Mouse (Mus musculus): ENCODE results near the gene Nelfb.

The Nelfb gene

GRCm38 (mm10) chr2:25176573-25176972, 34.7 kb downstream of the Nelfb start:
- no peak for DNase-seq (ENCODE audit: low read depth, low spot score)

GRCm38 (mm10) chr2:25175690-25176078, 35.6 kb downstream of the Nelfb start:
- no peak for DNase-seq (ENCODE audit: low read depth, low spot score)

DNA sequence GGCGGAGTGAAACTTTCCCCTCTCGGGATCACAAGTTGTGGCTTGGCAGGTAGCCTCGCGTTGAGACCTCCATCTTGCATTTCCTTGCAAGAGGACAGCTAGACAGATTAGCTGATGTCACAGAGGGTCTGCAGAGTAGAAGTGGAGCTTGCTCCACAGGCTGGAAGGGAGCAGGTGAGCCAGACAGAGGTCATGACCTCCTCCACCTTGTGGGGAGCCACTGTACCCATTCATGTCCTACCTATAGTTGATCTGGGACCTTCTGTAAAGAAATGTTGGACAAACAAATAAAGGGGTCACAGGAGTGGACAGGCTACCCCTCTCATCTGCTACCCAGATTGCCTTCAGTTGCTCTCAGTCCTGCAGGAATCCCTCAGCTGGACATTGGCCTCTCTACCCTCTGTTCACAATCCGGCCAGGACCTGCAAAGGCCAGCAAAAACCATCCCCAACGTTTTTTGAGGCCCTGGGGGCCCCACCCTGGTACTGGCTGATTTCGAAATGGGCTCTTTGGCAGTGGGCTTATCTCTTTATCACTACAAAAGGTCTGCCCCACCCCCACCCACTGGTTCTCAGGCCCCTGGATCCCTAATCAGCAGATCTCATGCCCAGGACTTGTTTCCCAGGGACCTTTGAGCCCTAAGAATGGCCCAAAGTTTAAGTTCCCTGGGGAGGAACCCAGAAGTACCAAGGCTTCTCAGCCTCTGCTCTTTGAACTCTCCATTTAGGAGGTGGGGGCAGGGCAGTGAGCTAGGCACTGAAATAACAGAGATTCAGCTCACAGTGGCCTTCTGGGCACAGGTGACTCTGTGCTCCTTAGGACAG, 36.2 kb downstream of the Nelfb start:
- DNase-seq (ENCODE audit: low read depth, low spot score): no peak

GRCm38 (mm10) chr2:25173821-25174220, 37.5 kb downstream of the Nelfb start:
- DNase-seq (ENCODE audit: low read depth, low spot score): no peak

DNA sequence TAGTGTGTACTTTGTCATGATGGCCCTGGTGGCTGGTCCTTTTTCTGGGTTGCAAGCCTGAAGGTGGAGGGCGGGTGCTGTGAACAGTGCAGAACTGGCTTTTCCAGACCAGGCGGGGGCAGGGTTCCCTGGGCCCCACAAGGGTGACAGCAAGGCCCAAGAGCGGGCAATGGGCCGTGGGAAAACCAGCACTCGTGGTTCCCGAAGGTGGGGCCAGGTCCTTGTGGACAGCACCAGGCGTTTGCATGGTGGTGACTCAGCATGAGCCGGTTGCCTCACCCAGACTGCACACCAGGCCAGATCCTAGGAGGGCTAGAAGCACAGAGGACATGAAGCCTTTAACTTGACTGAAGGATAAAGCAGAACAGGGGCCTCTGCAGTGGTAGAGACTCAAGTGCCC, 38.7 kb downstream of the Nelfb start:
- no peak for DNase-seq (ENCODE audit: low read depth, low spot score)

DNA sequence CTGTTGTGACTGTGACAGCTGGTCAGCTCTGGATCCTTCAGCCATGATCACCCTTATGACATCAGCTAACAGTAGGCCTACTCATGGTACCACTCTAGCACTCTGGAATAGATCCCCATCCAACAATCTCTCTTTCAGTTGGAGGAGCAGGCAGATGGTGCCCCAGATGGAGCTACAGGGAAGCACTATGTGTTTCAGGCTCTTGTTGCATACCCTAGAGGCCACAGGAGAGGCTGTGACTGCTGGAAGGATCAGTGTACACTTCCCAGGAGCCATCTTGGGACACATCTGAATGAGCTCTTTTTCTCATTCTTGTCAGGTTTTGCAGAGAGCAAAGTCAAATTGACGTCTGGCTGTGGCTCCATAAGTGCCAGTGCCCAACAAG, 39.5 kb downstream of the Nelfb start:
- DNase-seq (ENCODE audit: low read depth, low spot score): no peak

- no peak for DNase-seq (ENCODE audit: low read depth, low spot score)
Measured at GRCm38 (mm10) chr2:25171101-25171768, 40.1 kb downstream of the Nelfb start.

- DNase-seq (ENCODE audit: low read depth, low spot score): no peak
Measured at GRCm38 (mm10) chr2:25170326-25171100, 40.8 kb downstream of the Nelfb start.

DNA sequence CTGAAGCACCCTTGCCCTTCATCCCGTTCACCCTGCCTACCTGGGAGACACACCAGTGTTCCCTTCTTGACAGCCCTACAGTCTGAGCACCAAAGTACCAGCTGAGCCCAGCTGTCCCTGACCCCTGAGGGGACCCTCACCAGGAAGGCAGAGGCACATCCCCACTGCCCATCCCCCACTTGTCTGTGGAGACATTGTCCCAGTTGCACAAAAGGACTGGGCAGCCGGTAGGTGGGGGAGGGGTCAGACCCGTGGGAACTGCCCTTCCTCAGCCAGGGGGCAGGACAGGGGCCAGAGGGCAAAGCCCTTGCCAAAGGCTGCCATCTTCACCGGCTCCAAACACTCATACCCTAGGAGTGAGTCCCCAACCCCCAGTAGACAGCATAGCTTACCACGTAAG, 41.5 kb downstream of the Nelfb start:
- DNase-seq (ENCODE audit: low read depth, low spot score): peak; percentile 66

- DNase-seq (ENCODE audit: low read depth, low spot score): peak; percentile 36
Measured at GRCm38 (mm10) chr2:25168665-25168978, 42.7 kb downstream of the Nelfb start.

DNA sequence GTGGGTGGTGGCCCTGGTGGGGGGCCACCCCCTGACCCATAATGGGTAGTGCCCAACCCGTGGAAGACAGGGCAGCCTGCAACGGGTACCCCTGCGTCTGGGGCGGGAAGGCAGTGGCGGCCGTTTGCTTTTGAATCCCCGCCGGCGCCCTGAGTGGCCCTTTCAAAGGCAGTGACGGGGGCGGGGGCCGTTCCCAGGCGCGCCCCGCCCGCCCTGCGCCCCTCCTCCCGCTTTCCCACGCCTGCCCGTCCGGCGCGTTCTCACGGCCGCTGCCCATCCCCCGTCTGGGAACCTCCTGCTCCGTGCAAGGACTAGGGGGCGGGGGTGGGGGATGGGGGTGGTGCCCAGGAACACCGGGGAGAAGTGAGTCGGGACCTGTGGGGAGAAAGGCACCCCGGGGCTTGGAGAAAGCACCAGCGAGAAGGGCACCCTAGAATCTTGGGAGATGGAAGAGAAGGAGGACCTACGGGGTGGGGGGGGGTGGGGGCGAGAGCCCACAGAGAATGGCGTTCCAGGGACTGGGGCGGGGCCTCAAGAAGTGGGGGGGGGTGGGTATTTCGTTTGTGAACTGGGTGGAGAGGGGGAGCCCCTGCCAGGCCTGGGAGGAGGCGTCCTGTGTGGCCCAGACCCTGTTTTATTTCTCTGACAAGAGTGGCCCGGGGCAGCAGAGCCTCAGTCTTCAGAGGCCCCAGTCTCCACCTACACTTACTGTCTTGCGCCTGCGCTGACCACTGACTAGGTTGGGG, 43.2 kb downstream of the Nelfb start:
- peak; percentile 82 for DNase-seq (ENCODE audit: low read depth, low spot score)

DNA sequence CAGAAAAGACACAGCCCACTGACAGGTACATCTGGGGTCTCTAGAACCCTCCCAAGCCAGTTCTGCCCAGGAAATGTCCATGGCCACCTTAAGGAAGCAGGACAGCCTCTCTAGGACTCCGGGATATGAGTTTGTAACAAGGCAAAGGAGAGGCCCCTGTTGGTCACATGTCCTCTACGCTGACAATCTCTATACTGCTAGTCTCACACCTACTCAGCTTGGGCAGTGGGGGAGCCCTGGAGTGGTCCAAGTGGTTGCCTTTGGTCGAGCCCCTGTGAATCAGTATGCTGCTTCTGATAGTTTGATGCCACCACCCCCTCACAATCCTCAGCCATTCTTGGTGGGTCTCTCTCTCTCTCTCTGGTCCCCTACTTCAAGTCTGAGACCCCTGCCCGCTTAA, 43.8 kb downstream of the Nelfb start:
- no peak for DNase-seq (ENCODE audit: low read depth, low spot score)

GRCm38 (mm10) chr2:25157655-25158054, 53.6 kb downstream of the Nelfb start:
- peak; percentile 49 for DNase-seq (ENCODE audit: low read depth, low spot score)

- no peak for DNase-seq (ENCODE audit: low read depth, low spot score)
Measured at GRCm38 (mm10) chr2:25156990-25157389, 54.3 kb downstream of the Nelfb start.

- no peak for DNase-seq (ENCODE audit: low read depth, low spot score)
Measured at GRCm38 (mm10) chr2:25156177-25156576, 55.1 kb downstream of the Nelfb start.

DNA sequence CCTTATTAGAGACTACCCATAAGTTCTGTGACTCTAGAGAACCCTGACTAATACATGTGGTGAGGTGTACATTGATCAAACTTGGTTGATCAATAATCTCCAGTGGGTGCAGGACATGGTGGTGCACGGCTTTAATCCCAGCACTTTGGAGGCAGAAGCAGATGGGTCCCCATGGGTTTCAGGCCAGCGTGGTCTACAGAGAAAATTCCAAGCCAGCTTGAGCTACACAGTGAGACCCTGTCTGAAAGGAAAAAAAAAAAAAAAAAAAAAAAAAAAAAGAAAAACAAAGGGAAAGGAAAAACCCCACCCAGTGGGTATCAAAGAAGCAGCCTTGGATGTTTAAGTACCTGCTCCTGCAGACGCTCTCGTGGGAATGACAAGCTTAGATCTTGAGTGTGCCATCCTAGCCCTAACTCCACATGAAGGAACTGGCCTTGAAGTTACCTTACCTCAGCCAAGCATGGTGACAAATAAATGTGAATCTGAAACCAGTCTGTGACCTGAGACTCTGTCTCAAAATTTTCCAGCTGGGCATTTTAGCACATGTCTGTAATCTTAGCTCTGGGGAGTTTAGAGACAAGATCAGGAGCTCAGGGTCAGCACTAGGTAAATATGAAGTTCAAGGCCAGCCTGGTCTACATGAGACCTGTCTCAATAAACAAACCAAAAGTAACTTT, 59.9 kb downstream of the Nelfb start:
- DNase-seq (ENCODE audit: low read depth, low spot score): no peak
